Mouse (Mus musculus) bone marrow macrophage, adult 2 months (primary cell): Measurements from ENCODE around the gene AI464131.

Experiments used
- CTCF ChIP-seq: IDR thresholded peaks from 2 replicates; pipeline ENCODE4 v1.5.1; 2012; ENCODE audit warnings: low read depth, mild to moderate bottlenecking, low read length, moderate library complexity
- POLR2A ChIP-seq: IDR thresholded peaks from 2 replicates; pipeline ENCODE4 v1.6.1; 2012; ENCODE audit warnings: mild to moderate bottlenecking, low read depth, low read length, borderline replicate concordance

GRCm38 (mm10) chr4:41471384-41471689 lies 31.5 kb downstream of the AI464131 start:
- TF ChIP-seq POLR2A (no peak), CTCF (no peak)
